Mouse (Mus musculus) c-Kit-positive CD71-positive TER-119-negative erythroid progenitor cells, embryonic 14.5 days (primary cell): ENCODE measurements at regions not wholly inside any gene's neighbourhood (a gene's known extent, or its start where the extent isn't known, plus 50 kb on each side); places are given as distances from the start of the nearest gene placed in this dataset.

ENCODE experiments used
- DNase-seq: peaks from one replicate; pipeline ENCODE4 v3.0.0-alpha.2; 2013; ENCODE audit warnings: low read depth

DNA sequence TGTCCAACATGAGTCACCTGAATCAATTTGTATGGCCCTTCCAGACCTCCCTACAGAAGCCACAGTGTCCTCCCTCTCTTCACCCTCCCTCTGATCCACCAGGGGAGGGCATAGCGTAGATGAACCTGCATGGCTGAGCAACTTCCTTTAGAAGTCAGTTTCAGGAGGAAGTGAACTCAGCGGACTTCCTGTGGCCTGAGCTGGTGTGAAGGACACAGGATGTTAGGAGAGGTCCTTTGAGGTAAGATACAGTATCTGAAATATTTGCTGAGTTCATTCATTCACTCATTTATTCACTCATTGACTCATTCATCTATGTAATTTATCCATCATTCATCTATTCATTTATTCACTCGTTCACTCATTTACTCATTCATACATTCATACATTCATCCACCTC, 152.6 kb downstream of the Chst1 start:
- DNase-seq = no peak

DNA sequence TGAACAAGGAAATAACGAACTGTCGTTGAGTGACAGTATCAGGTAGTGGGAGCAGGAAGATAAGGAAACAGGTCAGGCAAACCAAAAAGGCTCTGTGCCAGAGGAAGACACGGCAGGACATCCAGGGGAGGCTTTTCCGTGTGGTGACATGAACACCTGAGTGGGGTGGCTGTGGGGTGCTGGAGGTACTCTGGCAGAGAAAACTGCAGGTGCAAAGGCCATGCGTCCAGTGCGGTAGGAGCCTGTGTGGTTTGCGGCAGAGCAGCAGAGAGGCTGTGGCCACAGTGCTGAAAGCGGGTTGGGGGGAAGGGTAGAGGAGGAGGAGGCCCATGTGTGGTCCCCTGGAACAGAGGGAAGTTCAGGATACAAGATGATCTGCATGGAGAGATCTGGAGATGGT, 153.3 kb downstream of the Chst1 start:
- DNase-seq = no peak

- DNase-seq = no peak
These were observed 155.2 kb downstream of the Chst1 start for GRCm38 (mm10) chr2:92754505-92755280.

GRCm38 (mm10) chr2:92756491-92756890, 157.0 kb downstream of the Chst1 start:
- DNase-seq = no peak

GRCm38 (mm10) chr2:92758775-92759174, 156.1 kb upstream of the Syt13 start:
- DNase-seq = no peak

DNA sequence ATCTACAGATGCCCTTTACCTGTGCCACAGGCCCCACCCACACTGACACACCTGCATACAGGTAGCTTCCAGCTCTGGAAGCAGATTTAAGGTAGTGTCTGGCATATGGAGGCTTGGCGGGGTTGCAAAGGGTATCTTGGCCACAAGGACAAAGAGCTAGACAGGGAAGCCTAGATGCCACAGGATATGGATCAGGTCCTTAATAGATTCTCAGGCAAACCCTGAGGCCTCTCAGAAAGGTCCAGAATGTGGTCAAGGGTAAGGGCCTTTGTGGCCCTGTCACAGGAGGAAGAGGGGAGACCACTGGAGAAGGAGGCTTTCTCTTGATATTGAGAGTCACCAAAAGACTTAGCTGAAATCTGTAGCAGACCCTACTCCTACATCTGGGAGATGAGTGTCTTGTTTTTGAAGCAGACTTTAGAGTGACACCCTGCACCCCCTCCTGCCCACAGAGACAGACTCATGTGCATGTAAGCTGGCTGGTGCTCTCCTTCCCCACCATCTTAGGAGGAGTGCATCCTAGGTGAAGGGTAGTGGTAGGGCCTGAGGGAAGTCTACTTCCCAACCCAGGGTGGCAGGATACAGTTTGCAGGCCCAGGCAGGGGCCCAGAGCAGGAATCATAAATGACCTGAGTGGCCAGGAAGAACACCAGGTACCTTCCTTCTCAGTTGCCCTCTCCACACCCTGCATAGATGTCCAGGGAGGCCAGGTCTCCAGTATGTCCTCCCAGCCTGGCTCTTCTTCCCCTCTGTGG, 150.8 kb upstream of the Syt13 start:
- DNase-seq = no peak

DNA sequence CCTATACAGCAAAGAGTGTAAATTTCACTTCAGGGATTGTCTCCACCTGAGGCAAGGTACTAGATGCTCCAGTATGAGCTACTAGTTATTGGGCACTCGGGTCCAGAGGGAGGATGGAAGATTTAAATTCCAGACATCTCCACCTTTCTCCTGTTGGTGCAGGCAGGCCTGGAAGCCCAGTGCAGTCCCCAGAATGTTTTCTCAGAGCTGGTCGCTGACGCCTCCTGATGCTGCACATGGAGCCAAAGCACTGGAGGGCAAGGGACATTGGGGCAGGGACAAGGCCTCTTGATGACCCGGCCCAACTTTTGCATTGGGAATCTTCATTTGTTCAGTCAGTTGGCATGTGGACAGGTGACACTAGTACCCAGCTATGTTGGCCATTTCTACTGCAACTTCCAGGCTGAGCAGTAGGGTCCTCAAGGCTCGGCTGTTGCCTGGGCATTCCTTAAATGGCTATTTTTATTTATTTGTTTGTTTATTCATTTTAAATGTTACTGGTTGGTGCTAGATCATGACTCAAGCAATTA, 147.4 kb upstream of the Syt13 start:
- DNase-seq = no peak

DNA sequence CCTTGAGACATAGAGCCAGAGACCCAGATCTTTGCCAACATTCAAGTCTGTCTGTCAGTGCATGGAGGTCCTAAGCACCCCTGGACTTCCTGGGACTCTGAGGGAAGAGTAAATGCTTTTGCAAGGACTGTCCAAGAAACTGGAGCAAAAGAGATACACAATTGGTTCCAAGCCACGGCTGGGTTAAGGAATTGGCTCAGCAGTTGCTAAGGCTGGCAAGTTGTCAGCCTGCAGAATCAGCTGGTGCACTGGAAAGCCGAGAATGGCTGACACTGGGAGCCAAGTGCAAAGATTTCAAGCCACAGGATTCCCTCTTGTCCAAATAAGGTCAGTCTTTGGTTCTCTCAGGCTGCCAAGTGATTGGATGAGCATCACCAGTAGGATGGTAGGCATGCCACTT, 146.8 kb upstream of the Syt13 start:
- no peak for DNase-seq

- no peak for DNase-seq
These were observed 145.8 kb upstream of the Syt13 start for GRCm38 (mm10) chr2:92769061-92769460.

DNA sequence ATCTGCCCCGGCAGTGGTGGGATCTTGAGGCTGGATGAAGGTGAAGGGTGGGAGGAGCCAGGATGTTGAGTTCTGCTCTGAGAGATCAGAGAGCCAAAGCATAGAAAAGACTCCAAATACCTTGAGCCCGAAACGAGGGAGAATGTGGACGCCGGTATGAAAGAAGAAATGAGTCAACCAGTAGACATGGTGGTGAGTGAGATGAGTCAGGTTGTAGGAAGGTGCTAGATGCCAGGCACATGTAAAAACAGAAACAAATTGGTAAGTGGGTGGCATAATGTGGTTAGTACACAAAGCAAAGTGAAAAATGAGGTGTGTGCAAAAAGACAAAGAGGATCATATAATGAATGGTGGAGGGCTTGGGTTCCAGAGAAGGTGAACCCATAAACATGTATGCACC, 144.8 kb upstream of the Syt13 start:
- DNase-seq = no peak

- no peak for DNase-seq
These were observed 142.3 kb upstream of the Syt13 start for GRCm38 (mm10) chr2:92772623-92773022.

GRCm38 (mm10) chr2:92776497-92776896, 138.4 kb upstream of the Syt13 start:
- DNase-seq = no peak

DNA sequence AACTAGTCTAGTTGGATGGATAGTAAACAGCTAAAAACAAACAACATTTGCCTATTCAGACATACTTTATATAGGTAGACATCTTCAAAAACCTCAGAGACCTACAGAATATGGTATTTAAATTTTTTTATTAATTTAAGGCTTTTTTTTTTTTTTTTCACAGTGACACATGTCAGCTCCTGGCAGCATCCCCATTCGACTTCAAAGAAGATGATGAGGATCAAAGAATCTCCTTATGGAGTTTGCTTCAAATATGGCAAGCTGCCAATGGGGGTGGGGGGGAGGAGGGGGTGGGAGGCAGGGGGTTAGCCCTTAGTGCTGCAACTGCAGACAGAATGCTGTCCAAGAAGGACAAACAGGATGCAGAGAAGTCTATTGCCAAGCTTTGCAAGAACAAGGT, 135.8 kb upstream of the Syt13 start:
- DNase-seq = no peak

- DNase-seq = no peak
These were observed 134.9 kb upstream of the Syt13 start for GRCm38 (mm10) chr2:92780021-92780420.

DNA sequence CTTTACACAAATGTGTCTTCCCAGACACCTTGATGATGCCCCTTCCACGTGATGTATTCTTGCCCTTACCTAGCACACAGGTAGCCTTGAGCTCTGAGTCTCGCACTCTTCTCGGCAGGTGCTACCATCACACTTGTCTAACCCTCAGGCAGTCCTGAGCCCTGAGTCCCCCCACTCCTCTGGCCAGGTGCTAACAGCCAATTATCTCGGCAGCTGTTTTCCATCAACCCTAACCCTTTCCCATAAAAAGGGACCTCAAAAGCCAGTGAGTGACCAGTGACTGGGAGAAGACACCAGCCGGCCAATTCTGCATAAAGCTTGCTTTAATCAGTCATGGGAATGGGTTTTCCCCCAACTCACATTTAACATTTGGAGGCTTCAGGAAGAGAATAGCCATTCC, 133.4 kb upstream of the Syt13 start:
- DNase-seq = no peak

GRCm38 (mm10) chr2:92782621-92783020, 132.3 kb upstream of the Syt13 start:
- no peak for DNase-seq

DNA sequence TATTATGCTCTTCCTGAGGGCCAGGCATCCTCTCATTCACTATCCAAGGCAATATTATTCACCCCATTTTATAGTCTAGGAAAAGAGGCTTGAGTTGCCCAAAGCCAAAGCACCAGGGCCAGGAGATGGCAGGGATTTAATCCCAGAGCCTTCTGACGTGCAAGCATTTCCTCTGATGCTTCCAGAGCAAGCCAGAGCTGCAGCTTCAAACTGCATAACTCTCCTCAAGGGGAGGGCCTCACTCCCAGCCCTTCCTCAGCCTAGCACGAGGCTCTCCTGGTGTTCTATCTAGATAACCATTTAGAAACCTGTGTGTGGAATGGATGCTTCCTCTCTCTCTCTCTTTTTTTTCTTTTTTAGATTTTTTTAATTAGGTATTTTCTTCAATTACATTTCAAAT, 130.0 kb upstream of the Syt13 start:
- no peak for DNase-seq

GRCm38 (mm10) chr2:92787925-92788410, 126.9 kb upstream of the Syt13 start:
- DNase-seq = no peak

DNA sequence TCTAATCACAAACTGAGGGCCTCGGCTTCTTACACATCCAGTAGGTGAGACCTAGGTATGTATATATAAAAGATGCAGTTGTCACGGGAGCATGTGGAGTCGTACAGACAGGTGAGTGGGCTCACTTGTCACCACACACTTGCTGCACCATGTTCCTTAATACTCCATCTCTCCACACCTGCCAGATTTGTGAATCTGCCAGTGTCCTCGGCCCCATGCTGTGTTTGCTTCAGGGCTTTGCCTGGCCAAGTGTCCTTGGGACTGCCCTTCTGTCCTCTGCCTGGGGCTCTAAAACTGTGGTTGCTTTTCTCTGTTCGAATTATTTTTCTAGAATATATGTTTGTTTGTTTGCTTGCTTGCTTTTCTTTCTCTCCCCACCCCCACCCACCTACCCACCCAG, 126.0 kb upstream of the Syt13 start:
- no peak for DNase-seq

GRCm38 (mm10) chr2:92790374-92790773, 124.5 kb upstream of the Syt13 start:
- DNase-seq = no peak

- no peak for DNase-seq
These were observed 115.1 kb upstream of the Syt13 start for GRCm38 (mm10) chr2:92799770-92800169.

- no peak for DNase-seq
These were observed 114.2 kb upstream of the Syt13 start for GRCm38 (mm10) chr2:92800667-92801066.

- DNase-seq = no peak
These were observed 110.0 kb upstream of the Syt13 start for GRCm38 (mm10) chr2:92804916-92805315.
